Mouse (Mus musculus) midbrain, embryonic 12.5 days (tissue): ENCODE results near the gene Chrna9. TPM values are rescaled to one million over a fixed set of nuclear protein-coding genes. Genes with fewer than 3 reads are reported as not detected.

ENCODE experiments used
- ATAC-seq: fragments of 200-750 bp; cut with Nextera tagmentation; 2 replicates; pipeline ENCODE4 v1.8.0; 2017; ENCODE audit warnings: low read depth, moderate TSS enrichment, moderate library complexity; ENCODE audit not compliant: low FRiP score
- H3K27ac ChIP-seq: fragments of 300-500 bp; sonication (generic); replicated peaks from 2 replicates; pipeline ENCODE4 v1.5.1; 2016; ENCODE audit warnings: mild to moderate bottlenecking
- H3K27me3 ChIP-seq: fragments of 300-500 bp; sonication (generic); 2 replicates; pipeline ENCODE4 v1.6.1; 2016; ENCODE audit warnings: mild to moderate bottlenecking
- H3K36me3 ChIP-seq: fragments of 300-500 bp; sonication (generic); 2 replicates; pipeline ENCODE4 v1.6.1; 2016
- H3K4me1 ChIP-seq: fragments of 300-500 bp; sonication (generic); 2 replicates; pipeline ENCODE4 v1.6.1; 2016
- H3K4me2 ChIP-seq: fragments of 300-500 bp; sonication (generic); replicated peaks from 2 replicates; pipeline ENCODE4 v1.6.1; 2016; ENCODE audit warnings: mild to moderate bottlenecking, moderate library complexity
- H3K4me3 ChIP-seq: fragments of 300-500 bp; sonication (generic); 2 replicates; pipeline ENCODE4 v1.5.1; 2016; ENCODE audit warnings: mild to moderate bottlenecking
- H3K9ac ChIP-seq: fragments of 300-500 bp; sonication (generic); replicated peaks from 2 replicates; pipeline ENCODE4 v1.6.1; 2016; ENCODE audit warnings: mild to moderate bottlenecking, moderate library complexity
- H3K9me3 ChIP-seq: fragments of 300-500 bp; sonication (generic); 2 replicates; pipeline ENCODE4 v1.6.1; 2016; ENCODE audit warnings: mild to moderate bottlenecking
- WGBS: fragments of 180-500 bp; shearing (Covaris S2); methylation state at CpG from one replicate; pipeline ENCODE4 v1.1.7; 2016; 5-methylcytosine and 5-hydroxymethylcytosine counted together
- polyA plus RNA-seq: library from polyadenylated mRNA; unstranded; fragments of >200 nt; fragmentation: Nextera tagmentation; extraction: Ambion mirVana; gene quantifications from 2 replicates; pipeline ENCODE4 v1.2.1, GENCODE M21; 2016

Chrna9 gene
- polyA plus RNA-seq, result not detected in 2 replicates

GRCm38 (mm10) chr5:65934783-65935182 is at the start of gene Chrna9:
TSS of gene Chrna9 (plus strand) at chr5:65934921.
- Histone ChIP-seq H3K36me3 (no peaks in the 10 kb centered on the region), H3K27ac (no peak within 1 kb of the TSS), H3K4me2 (no peak within 1 kb of the TSS), H3K9ac (no peak within 1 kb of the TSS), H3K4me3 (no peak within 1 kb of the TSS), H3K27me3 (no peaks in the 10 kb centered on the region), H3K9me3 (no peaks in the 10 kb centered on the region), H3K4me1 (no peaks in the 10 kb centered on the region)
- 91% methylated on average over 5 of the region's 5 CpGs for WGBS
- no peak for ATAC-seq

DNA sequence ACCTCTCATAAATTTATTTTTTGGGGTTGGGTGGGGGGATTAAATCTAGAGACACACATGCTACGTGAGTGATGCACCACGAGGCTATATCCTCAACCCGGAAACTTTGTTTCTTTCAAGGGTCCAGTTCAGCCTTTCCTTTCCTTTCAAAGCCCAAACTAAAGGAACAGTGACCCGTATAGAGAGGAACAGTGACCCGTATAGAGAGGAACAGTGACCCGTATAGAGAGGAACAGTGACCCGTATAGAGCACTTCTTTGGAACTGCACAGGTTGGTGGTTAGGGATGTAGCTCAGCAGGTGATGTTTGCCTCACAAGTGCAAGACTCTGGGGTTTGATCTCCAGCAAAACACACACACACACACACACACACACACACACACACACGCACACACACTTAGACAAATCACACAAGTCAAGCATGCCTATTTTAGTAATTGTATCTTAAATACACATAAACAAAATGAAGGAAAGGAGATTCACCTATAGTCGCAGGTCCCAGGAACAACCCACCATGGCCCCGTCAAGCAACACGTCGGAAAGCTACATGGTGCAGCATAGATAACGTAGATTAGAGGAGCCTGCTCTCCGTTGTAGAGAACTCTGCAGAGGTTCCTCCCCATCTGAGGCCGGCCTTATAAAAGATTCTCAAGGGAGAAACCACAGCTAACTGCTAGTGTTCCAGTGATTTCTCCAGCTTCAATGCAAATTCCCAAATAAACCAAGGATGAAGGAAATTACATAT is 48.9 kb upstream of the Chrna9 start:
- no peak overlapping the region for H3K4me3 ChIP-seq
- 38% methylated on average over 15 of the region's 15 CpGs for WGBS
- H3K9ac ChIP-seq, result no peak overlapping the region
- ATAC-seq, result no peak
- H3K4me2 ChIP-seq, result no peak overlapping the region
- H3K27ac ChIP-seq, result no peak overlapping the region
- H3K27me3 ChIP-seq, result no peaks in the 10 kb centered on the region
- H3K36me3 ChIP-seq, result no peaks in the 10 kb centered on the region
- no peaks in the 10 kb centered on the region for H3K4me1 ChIP-seq
- no peaks in the 10 kb centered on the region for H3K9me3 ChIP-seq

DNA sequence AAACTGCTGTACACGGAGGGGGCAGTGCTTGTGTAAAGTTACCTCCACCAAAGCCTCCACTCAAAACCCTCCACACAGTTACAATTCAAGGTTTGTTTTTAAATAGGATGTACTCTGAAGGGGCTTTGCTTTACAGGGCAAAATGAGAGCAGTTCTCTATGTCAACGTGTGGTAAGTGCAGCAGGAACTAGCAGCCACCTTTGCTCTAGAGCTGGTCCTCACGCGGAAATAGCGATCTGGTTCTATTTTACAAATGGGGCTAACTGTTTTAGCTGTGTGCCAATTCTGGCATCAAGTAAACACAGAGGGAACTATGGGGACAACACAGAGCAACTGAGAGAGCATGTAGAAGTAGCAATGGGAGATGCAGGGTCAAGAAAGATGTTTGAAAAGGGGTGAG is 46.6 kb upstream of the Chrna9 start:
- 91% methylated on average over 5 of the region's 5 CpGs for WGBS
- no peaks in the 10 kb centered on the region for H3K27me3 ChIP-seq
- no peak for ATAC-seq
- H3K36me3 ChIP-seq, result no peaks in the 10 kb centered on the region
- H3K9me3 ChIP-seq, result no peaks in the 10 kb centered on the region
- no peak overlapping the region for H3K9ac ChIP-seq
- H3K27ac ChIP-seq, result no peak overlapping the region
- no peak overlapping the region for H3K4me2 ChIP-seq
- no peaks in the 10 kb centered on the region for H3K4me1 ChIP-seq
- H3K4me3 ChIP-seq, result no peak overlapping the region

DNA sequence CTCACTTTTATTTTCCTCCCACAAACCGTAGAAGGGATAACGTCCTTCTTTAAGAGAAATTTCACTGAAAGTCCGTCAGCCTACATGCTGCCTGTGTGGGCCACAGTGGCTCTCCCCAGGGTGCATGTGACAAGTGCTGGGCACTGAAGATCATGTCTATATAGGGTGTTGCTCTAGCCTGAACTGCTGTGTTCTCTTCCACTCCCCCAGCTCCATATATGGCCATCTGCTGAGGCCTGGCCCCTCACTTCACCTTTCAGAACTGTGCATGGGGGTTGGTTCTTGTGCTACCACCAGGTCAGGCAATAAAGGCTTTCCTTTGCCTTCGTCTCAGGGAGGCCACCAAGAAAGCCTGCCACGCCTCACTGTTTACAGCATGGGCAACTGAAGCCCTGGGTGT is 45.7 kb upstream of the Chrna9 start:
- ATAC-seq, result no peak
- H3K9ac ChIP-seq, result no peak overlapping the region
- no peaks in the 10 kb centered on the region for H3K36me3 ChIP-seq
- no peaks in the 10 kb centered on the region for H3K4me1 ChIP-seq
- H3K27me3 ChIP-seq, result no peaks in the 10 kb centered on the region
- no peak overlapping the region for H3K27ac ChIP-seq
- no peak overlapping the region for H3K4me2 ChIP-seq
- H3K4me3 ChIP-seq, result no peak overlapping the region
- no peaks in the 10 kb centered on the region for H3K9me3 ChIP-seq
- 75% methylated on average over 5 of the region's 5 CpGs for WGBS

- no peaks in the 10 kb centered on the region for H3K9me3 ChIP-seq
- 77% methylated on average over 14 of the region's 14 CpGs for WGBS
- H3K27me3 ChIP-seq, result no peaks in the 10 kb centered on the region
- no peak for ATAC-seq
- H3K9ac ChIP-seq, result no peak overlapping the region
- no peaks in the 10 kb centered on the region for H3K36me3 ChIP-seq
- no peaks in the 10 kb centered on the region for H3K4me1 ChIP-seq
- H3K4me3 ChIP-seq, result no peak overlapping the region
- no peak overlapping the region for H3K4me2 ChIP-seq
- H3K27ac ChIP-seq, result no peak overlapping the region
These were observed 43.4 kb upstream of the Chrna9 start for GRCm38 (mm10) chr5:65891251-65891826.

GRCm38 (mm10) chr5:65895121-65895692 is 39.5 kb upstream of the Chrna9 start:
- no peaks in the 10 kb centered on the region for H3K9me3 ChIP-seq
- no peaks in the 10 kb centered on the region for H3K4me1 ChIP-seq
- 93% methylated on average over 6 of the region's 6 CpGs for whole genome bisulfite sequencing
- no peak for ATAC-seq
- H3K4me2 ChIP-seq, result no peak overlapping the region
- no peak overlapping the region for H3K9ac ChIP-seq
- H3K4me3 ChIP-seq, result no peak overlapping the region
- no peak overlapping the region for H3K27ac ChIP-seq
- H3K36me3 ChIP-seq, result no peaks in the 10 kb centered on the region
- no peaks in the 10 kb centered on the region for H3K27me3 ChIP-seq

DNA sequence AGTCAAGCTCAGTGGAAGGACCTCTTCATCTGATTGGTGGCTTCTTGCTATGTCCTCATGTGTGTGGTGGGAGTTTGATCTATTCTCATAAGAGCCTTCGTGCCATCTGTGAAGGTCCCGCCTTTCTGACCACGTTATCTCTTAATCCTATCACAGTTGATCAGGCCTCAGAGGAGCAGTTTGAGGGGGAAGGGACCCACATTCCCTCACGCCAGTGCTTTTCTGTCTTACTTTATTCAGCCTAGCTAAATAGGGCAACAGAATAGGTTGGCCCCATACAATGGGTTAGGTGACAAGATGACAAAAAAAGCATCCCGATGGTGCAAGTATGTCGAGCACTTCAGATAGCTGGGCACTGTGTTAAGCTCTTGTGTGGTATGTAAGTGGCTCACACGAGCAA is 39.0 kb upstream of the Chrna9 start:
- Histone ChIP-seq H3K4me1 (peaks cover under 1% of the 10 kb centered on the region; the same call in 1 of the 2 replicates), H3K9ac (no peak overlapping the region), H3K27me3 (no peaks in the 10 kb centered on the region), H3K27ac (no peak overlapping the region), H3K9me3 (no peaks in the 10 kb centered on the region), H3K36me3 (no peaks in the 10 kb centered on the region), H3K4me2 (no peak overlapping the region), H3K4me3 (no peak overlapping the region)
- WGBS, result 64% methylated on average over 7 of the region's 7 CpGs
- no peak for ATAC-seq

DNA sequence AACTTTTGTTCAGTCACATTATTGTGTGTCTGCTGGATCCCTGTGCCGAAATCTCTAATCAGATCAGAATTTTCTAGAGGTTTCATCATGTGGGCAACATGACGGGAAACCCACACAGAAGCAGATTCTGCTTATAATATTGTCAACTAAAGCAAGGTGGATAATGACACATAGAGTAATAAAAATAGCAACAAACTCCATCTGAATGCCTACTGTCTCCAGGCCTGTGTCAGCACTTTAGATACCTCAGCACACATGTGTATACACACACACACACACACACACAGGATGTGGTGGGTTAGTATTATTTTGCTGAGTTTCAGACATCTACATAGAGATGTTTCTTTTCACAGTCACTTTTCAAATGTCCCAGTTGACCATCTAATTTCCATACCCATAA is 37.0 kb upstream of the Chrna9 start:
- no peak overlapping the region for H3K9ac ChIP-seq
- H3K4me2 ChIP-seq, result no peak overlapping the region
- no peak overlapping the region for H3K27ac ChIP-seq
- 90% methylated on average over 2 of the region's 2 CpGs for WGBS
- peaks cover 3% of the 10 kb centered on the region; the same call in 1 of the 2 replicates for H3K4me1 ChIP-seq
- ATAC-seq, result no peak
- H3K4me3 ChIP-seq, result no peak overlapping the region
- H3K36me3 ChIP-seq, result no peaks in the 10 kb centered on the region
- no peaks in the 10 kb centered on the region for H3K27me3 ChIP-seq
- H3K9me3 ChIP-seq, result no peaks in the 10 kb centered on the region

- Histone ChIP-seq H3K9ac (no peak overlapping the region), H3K4me3 (no peak overlapping the region), H3K4me2 (no peak overlapping the region), H3K4me1 (peaks cover 3% of the 10 kb centered on the region; the same call in 1 of the 2 replicates), H3K9me3 (peaks cover 6% of the 10 kb centered on the region; the same call in 1 of the 2 replicates), H3K36me3 (no peaks in the 10 kb centered on the region), H3K27ac (no peak overlapping the region), H3K27me3 (no peaks in the 10 kb centered on the region)
- no peak for ATAC-seq
- WGBS, result 90% methylated on average over 3 of the region's 3 CpGs
These were observed 36.0 kb upstream of the Chrna9 start for GRCm38 (mm10) chr5:65898683-65899082.

- H3K4me1 ChIP-seq, result peaks cover 3% of the 10 kb centered on the region; the same call in 1 of the 2 replicates
- no peak for ATAC-seq
- H3K36me3 ChIP-seq, result no peaks in the 10 kb centered on the region
- H3K9ac ChIP-seq, result no peak overlapping the region
- H3K4me2 ChIP-seq, result no peak overlapping the region
- no peaks in the 10 kb centered on the region for H3K27me3 ChIP-seq
- 87% methylated on average over 6 of the region's 6 CpGs for WGBS
- no peak overlapping the region for H3K4me3 ChIP-seq
- no peak overlapping the region for H3K27ac ChIP-seq
- peaks cover 15% of the 10 kb centered on the region for H3K9me3 ChIP-seq
These were observed 34.6 kb upstream of the Chrna9 start for GRCm38 (mm10) chr5:65900113-65900512.

DNA sequence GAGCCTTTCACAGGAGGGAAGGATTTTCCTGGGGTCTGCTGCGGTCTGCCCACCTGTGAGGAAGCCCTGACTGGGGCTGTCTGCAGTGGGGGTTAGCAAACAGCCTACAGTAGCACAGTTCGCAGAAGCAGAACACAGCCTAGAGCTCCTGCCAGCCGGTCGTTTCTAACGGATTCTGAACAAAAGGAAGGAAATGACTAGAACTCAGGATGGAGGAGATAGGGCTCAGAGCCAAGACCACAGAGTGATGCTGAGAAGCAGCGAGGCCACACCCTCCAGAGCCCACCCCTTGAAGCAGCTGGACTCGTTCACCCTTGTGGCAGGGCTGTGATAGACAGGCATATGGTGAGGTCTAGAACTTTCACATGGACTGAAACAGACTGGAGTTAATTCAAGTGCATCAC is 33.9 kb upstream of the Chrna9 start:
- H3K9ac ChIP-seq, result no peak overlapping the region
- 75% methylated on average over 7 of the region's 7 CpGs for WGBS
- H3K9me3 ChIP-seq, result peaks cover 17% of the 10 kb centered on the region
- no peak overlapping the region for H3K4me2 ChIP-seq
- no peaks in the 10 kb centered on the region for H3K36me3 ChIP-seq
- no peaks in the 10 kb centered on the region for H3K27me3 ChIP-seq
- no peak for ATAC-seq
- peaks cover 3% of the 10 kb centered on the region; the same call in 1 of the 2 replicates for H3K4me1 ChIP-seq
- no peak overlapping the region for H3K27ac ChIP-seq
- H3K4me3 ChIP-seq, result no peak overlapping the region

DNA sequence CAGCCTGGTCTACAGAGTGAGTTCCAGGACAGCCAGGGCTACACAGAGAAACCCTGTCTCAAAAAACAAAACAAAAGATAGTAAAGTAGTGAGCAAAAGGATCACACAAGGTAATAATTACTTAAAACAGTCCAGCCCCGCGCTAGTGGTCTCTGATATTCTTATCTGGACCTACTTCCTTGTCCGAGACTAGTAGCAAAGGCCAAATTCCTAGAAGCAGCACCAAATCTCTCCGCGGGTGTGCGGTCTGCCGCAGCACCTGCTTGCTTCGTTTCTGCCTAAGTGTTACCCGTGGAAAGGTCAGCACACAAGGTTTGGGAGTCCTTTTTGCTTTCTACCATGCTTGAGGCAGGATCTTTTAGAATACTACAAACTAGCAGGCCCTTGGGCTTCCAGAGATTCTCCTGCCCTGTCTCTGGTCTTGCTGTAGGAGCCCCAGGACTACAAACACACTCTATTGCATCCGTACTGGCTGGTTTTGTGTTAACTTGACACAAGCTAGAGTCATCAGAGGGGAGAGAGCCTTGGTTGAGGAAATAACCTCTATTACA is 32.8 kb upstream of the Chrna9 start:
- Histone ChIP-seq H3K9me3 (peaks cover 22% of the 10 kb centered on the region), H3K4me1 (peaks cover 3% of the 10 kb centered on the region; the same call in 1 of the 2 replicates), H3K9ac (no peak overlapping the region), H3K27me3 (no peaks in the 10 kb centered on the region), H3K4me3 (no peak overlapping the region), H3K4me2 (no peak overlapping the region), H3K36me3 (no peaks in the 10 kb centered on the region), H3K27ac (no peak overlapping the region)
- 92% methylated on average over 10 of the region's 10 CpGs for WGBS
- ATAC-seq, result no peak
